Mouse (Mus musculus) thymus, postnatal 0 days (tissue): Measurements from ENCODE around the gene Gga3. TPM values are rescaled to one million over a fixed set of nuclear protein-coding genes. Genes with fewer than 3 reads are reported as not detected.
A peak's percentile ranks its signal among the peaks of the same experiment; 100 is the strongest.
"Not testable (repeated sequence)": the region's sequence is repeated elsewhere in the genome, so short reads cannot be mapped to it uniquely, and the experiment has no call there.

Experiments
- DNase-seq: peaks from one replicate; pipeline ENCODE4 v3.0.0-alpha.2; 2015; ENCODE audit warnings: low spot score
- polyA plus RNA-seq: library from polyadenylated mRNA; unstranded; fragments of >200 nt; fragmentation: Nextera tagmentation; extraction: Ambion mirVana; gene quantifications from 2 replicates; pipeline ENCODE4 v1.2.1, GENCODE M21; 2015

Gene Gga3
- 20.1 and 20.9 TPM in 2 replicates for polyA plus RNA-seq

- peak; percentile 92 for DNase-seq
These were observed at the start of gene Gga3, which contains the start of gene Mrps7 for GRCm38 (mm10) chr11:115603476-115604303. Gene Gga3, minus strand, starts transcription at chr11:115604051. Gene Mrps7, plus strand, starts transcription at chr11:115603925.

GRCm38 (mm10) chr11:115653194-115653593 lies 49.3 kb upstream of the Gga3 start:
- DNase-seq, result no peak

- no peak for DNase-seq
These were observed 47.8 kb upstream of the Gga3 start for GRCm38 (mm10) chr11:115651680-115652079.

DNA sequence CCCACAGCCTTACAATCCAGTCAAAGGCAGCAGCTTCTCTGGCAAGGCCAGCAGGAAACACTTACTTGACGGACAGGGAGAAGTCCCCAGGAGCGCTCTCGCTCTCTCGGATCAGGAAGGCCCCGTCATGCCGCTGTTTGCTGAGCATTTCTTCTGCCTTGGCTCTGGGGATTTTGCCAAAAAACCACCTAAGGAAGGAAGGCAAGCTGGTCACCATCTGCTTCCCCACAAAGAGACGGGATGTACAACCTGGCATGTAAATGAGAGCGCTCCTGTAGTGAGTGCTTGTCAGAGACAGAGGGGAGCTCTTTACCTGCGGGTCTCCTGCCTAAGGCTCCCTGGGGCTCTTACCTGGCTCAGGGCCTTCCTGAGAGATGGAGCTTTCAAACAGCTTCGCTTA lies 45.9 kb upstream of the Gga3 start:
- no peak for DNase-seq

DNA sequence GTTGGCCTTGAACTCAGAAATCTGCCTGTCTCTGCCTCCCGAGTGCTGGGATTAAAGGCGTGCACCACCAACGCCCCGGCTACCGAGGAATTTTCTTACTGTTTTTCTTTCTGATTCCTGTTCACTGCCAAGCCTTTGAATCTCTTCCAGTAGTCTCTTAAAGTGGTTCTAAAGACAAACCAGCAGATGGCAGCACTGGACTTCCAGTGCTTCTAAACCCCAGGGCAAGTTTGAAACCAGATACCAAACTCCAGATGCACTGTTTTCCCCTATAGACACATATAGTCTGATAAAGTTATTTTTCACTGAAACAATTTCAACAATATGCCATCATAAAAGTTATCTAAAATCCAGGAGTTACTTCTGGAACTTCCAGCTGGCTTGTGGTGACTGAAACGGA lies 43.6 kb upstream of the Gga3 start:
- peak; percentile 81 for DNase-seq

DNA sequence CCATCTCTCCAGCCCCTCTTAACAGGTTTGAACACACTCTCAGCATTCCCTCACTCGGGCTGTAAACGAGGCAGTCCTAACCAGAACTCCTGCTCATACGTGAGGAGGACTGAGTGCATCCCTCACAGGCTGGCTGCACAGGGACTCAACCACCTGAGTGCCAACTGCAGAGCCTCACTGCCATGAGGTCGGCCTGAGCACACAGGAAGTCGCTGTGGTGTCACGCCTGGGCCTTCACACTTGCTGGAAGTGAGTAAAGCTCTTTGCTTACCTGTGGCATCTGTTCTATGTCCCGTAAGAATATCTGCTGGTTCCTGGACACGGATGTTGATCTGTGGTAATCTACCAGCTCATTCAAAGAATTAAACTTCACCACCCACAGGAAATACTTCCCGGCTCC lies 42.6 kb upstream of the Gga3 start:
- DNase-seq, result peak; percentile 45

GRCm38 (mm10) chr11:115645498-115645897 lies 41.6 kb upstream of the Gga3 start:
- DNase-seq, result not testable (repeated sequence)

- no peak for DNase-seq
These were observed 40.5 kb upstream of the Gga3 start for GRCm38 (mm10) chr11:115644308-115644707.

GRCm38 (mm10) chr11:115643265-115643664 lies 39.4 kb upstream of the Gga3 start:
- DNase-seq, result peak; percentile 93

DNA sequence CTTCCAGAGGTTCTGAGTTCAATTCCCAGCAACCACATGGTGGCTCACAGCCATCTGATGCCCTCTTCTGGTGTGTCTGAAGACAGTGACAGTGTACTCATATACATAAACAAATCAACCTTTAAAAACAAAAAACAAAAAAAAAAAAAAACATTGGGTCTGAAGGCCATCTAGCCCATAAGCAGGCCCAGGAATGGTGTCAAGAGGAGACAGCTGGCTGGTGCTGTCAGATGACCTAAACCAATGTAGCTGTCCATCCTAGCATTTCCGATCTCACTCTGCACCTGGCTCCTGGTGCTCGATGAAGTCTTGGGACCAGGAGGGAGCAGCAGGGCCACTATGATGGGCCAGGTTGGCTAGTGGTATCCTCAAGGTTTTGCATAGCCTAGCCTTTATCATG lies 38.9 kb upstream of the Gga3 start:
- no peak for DNase-seq

GRCm38 (mm10) chr11:115641664-115642036 lies 37.8 kb upstream of the Gga3 start:
- no peak for DNase-seq

GRCm38 (mm10) chr11:115640978-115641663 lies 37.3 kb upstream of the Gga3 start:
- DNase-seq, result peak; percentile 82

DNA sequence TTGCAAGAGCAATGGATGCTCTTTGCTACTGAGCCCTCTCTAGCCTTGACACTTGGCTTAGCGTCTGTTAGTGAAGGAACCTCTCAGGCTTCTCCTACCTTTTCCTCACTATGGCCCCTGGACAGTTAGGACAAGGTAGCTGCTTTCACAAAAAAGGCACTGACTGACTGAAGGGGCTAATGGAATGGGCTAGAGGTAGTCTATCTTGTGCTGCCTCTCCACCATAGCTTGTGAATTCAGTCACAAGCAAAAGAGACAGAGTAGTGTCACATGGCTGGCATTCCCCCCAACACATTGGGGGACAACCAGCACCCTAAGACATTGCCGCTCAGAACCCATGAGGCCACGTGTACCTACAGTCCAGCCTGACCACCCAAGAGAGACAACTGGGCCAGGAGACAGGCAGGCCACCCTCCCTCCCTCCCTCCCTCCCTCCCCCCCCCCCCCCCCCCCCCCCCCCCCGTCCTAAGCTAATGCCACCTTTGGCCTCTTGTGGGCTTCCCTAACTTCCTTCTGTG lies 36.5 kb upstream of the Gga3 start:
- no peak for DNase-seq

GRCm38 (mm10) chr11:115639540-115639939 lies 35.7 kb upstream of the Gga3 start:
- no peak for DNase-seq

DNA sequence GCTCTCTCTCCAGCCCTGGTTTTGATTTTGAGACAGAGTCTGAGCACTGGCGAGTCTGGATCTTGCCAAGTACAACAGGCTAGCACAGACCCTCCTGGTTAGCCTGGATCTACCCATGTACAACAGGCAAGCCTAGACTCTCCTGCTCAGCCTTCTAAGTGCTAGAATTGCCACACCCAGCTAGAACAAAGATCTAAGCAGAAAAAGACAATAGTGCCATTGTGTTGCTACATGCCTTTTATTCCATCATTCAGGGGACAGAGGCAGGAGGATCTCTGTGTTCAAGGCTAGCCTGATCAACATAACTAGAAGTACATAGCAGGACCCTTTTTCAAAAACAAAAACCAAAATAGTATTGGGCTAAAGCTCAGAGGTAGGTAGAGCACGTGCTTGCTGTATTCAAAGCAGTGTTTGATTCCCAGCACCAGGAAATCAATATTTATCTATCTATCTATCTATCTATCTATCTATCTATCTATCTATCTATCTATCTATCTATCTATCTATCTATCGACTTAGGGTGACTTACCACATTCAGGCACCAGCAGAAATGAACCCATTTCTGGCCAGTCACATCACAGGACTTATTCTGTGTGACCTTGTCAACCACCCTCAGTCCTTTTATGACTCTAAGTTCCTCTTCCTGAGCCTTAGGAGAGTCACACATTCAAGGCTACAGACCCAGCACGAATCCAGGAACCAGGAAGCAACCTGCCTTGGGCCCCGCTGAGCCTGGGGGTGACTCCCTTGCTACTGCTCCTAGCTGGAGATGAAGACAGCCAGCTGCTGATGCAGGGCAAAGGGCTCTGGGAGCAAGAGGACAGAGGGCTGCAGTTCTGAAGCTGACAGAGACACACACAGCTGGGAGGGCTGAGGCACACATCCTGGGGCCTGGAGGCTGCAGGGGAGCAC lies 34.9 kb upstream of the Gga3 start:
- DNase-seq, result no peak

- no peak for DNase-seq
These were observed 33.1 kb upstream of the Gga3 start for GRCm38 (mm10) chr11:115636960-115637359.

- no peak for DNase-seq
These were observed 31.6 kb upstream of the Gga3 start for GRCm38 (mm10) chr11:115635484-115635883.

GRCm38 (mm10) chr11:115635041-115635440 lies 31.2 kb upstream of the Gga3 start:
- no peak for DNase-seq

DNA sequence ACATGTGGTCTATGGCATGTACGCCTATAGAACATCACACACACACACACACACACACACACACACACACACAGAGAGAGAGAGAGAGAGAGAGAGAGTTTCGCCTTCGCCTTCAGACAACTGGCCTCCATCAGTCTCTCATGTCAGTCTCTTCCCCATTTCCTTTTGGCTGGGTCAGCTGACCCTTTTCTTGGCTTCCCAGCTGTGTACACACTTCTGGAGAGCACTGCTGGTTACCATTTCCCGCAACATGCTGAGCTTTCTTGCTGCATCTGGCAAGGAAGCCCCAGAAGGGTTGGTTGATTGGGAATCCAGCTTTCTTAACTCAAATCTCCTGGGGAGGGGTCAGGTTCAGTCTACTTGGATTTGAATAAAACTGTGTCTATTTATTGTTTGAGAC lies 30.3 kb upstream of the Gga3 start:
- no peak for DNase-seq

DNA sequence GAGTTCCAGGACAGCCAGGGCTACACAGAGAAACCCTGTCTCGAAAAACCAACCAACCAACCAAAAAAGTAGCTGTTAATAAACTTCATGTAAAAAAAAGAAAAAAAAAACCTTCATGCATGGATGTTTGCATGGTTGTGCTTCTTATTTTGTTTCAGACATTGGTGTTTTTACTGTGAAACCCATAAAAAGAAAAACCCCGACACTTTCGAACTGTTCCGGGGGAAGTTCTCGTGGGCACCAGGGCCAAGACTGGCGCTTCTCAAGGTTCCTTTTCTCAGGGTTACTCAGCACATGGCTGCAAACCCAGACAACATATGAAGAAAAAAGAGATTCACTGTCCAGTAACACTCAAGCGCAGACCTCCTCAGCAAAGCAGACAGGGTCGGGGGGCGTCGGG lies 29.0 kb upstream of the Gga3 start:
- DNase-seq, result no peak

GRCm38 (mm10) chr11:115632247-115632646 lies 28.4 kb upstream of the Gga3 start:
- no peak for DNase-seq
